Mouse (Mus musculus) hindbrain, embryonic 11.5 days (tissue): ENCODE measurements at regions not wholly inside any gene's neighbourhood (a gene's known extent, or its start where the extent isn't known, plus 50 kb on each side); places are given as distances from the start of the nearest gene placed in this dataset.

ENCODE experiments used
- ATAC-seq: fragments of 200-750 bp; cut with Nextera tagmentation; 2 replicates; pipeline ENCODE4 v1.8.0; 2017; ENCODE audit warnings: mild to moderate bottlenecking, moderate TSS enrichment, moderate library complexity; ENCODE audit not compliant: low FRiP score
- DNase-seq: peaks from one replicate; pipeline ENCODE4 v3.0.0-alpha.2; 2015; ENCODE audit warnings: low spot score
- H3K27ac ChIP-seq: fragments of 300-500 bp; sonication (generic); 2 replicates; pipeline ENCODE4 v1.5.1; 2014; ENCODE audit warnings: mild to moderate bottlenecking, low read depth, low read length
- H3K27me3 ChIP-seq: fragments of 300-500 bp; sonication (generic); 2 replicates; pipeline ENCODE4 v1.6.1; 2014; ENCODE audit warnings: mild to moderate bottlenecking, low read length, moderate library complexity, mixed read lengths; ENCODE audit not compliant: control insufficient read depth, insufficient read depth
- H3K36me3 ChIP-seq: fragments of 300-500 bp; sonication (generic); 2 replicates; pipeline ENCODE4 v1.6.1; 2014; ENCODE audit warnings: mild to moderate bottlenecking, low read length, moderate library complexity, mixed read lengths; ENCODE audit not compliant: control insufficient read depth, insufficient read depth
- H3K4me1 ChIP-seq: fragments of 300-500 bp; sonication (generic); replicated peaks from 2 replicates; pipeline ENCODE4 v1.6.1; 2014; ENCODE audit warnings: low read length, mixed read lengths; ENCODE audit not compliant: control insufficient read depth, insufficient read depth
- H3K4me2 ChIP-seq: fragments of 300-500 bp; sonication (generic); replicated peaks from 2 replicates; pipeline ENCODE4 v1.6.1; 2014; ENCODE audit warnings: mild to moderate bottlenecking, low read depth, low read length
- H3K4me3 ChIP-seq: fragments of 300-500 bp; sonication (generic); 2 replicates; pipeline ENCODE4 v1.5.1; 2014; ENCODE audit warnings: low read depth, low read length
- H3K9ac ChIP-seq: fragments of 300-500 bp; sonication (generic); 2 replicates; pipeline ENCODE4 v1.6.1; 2014; ENCODE audit warnings: low read depth, low read length
- H3K9me3 ChIP-seq: fragments of 300-500 bp; sonication (generic); 2 replicates; pipeline ENCODE4 v1.6.1; 2016; ENCODE audit warnings: low read length; ENCODE audit not compliant: control insufficient read depth
- WGBS: fragments of 180-500 bp; shearing (Covaris S2); extraction: QIAGEN DNeasy Blood & Tissue Kit; methylation state at CpG from one replicate; pipeline ENCODE4 v1.1.7; 2014; 5-methylcytosine and 5-hydroxymethylcytosine counted together

- ATAC-seq (no peak), DNase-seq (no peak)
- H3K36me3 ChIP-seq, result no peaks in the 10 kb centered on the region
Measured at GRCm38 (mm10) chr1:12025791-12026190, 611.9 kb downstream of the A830018L16Rik start.

GRCm38 (mm10) chr1:12027442-12027841, 613.5 kb downstream of the A830018L16Rik start:
- Histone ChIP-seq H3K4me2 (no peak overlapping the region), H3K9me3 (no peaks in the 10 kb centered on the region), H3K36me3 (no peaks in the 10 kb centered on the region), H3K27me3 (no peaks in the 10 kb centered on the region), H3K9ac (no peak overlapping the region), H3K4me1 (no peaks in the 10 kb centered on the region), H3K4me3 (no peak overlapping the region), H3K27ac (no peak overlapping the region)
- DNase-seq (no peak), ATAC-seq (no peak)
- WGBS, result 81% methylated on average over 2 of the region's 2 CpGs

More at GRCm38 (mm10) chr1:12025791-12026190, 611.9 kb downstream of the A830018L16Rik start:
- Histone ChIP-seq H3K27ac (no peak overlapping the region), H3K9me3 (no peaks in the 10 kb centered on the region), H3K4me2 (no peak overlapping the region), H3K4me1 (no peaks in the 10 kb centered on the region), H3K27me3 (no peaks in the 10 kb centered on the region), H3K9ac (no peak overlapping the region), H3K4me3 (no peak overlapping the region)

GRCm38 (mm10) chr1:12028074-12028473, 614.2 kb downstream of the A830018L16Rik start:
- H3K9ac ChIP-seq, result no peak overlapping the region
- no peaks in the 10 kb centered on the region for H3K9me3 ChIP-seq
- WGBS, result 80% methylated on average over 4 of the region's 4 CpGs
- no peak overlapping the region for H3K27ac ChIP-seq
- H3K4me1 ChIP-seq, result no peaks in the 10 kb centered on the region
- H3K4me2 ChIP-seq, result no peak overlapping the region
- no peak overlapping the region for H3K4me3 ChIP-seq
- no peaks in the 10 kb centered on the region for H3K36me3 ChIP-seq
- ATAC-seq (no peak), DNase-seq (no peak)
- H3K27me3 ChIP-seq, result no peaks in the 10 kb centered on the region

GRCm38 (mm10) chr1:12051931-12052482, 638.1 kb downstream of the A830018L16Rik start:
- Histone ChIP-seq H3K27me3 (no peaks in the 10 kb centered on the region), H3K4me3 (no peak overlapping the region)

GRCm38 (mm10) chr1:12055865-12056560, 642.1 kb downstream of the A830018L16Rik start:
- Histone ChIP-seq H3K27me3 (no peaks in the 10 kb centered on the region), H3K4me3 (no peak overlapping the region), H3K36me3 (no peaks in the 10 kb centered on the region), H3K4me1 (no peaks in the 10 kb centered on the region), H3K9me3 (no peaks in the 10 kb centered on the region), H3K27ac (no peak overlapping the region), H3K9ac (no peak overlapping the region), H3K4me2 (no peak overlapping the region)
- DNase-seq (peak; percentile 60), ATAC-seq (peak; percentile 93)
- WGBS, result 29% methylated on average over 3 of the region's 3 CpGs

More at GRCm38 (mm10) chr1:12051931-12052482, 638.1 kb downstream of the A830018L16Rik start:
- WGBS, result 75% methylated on average over 8 of the region's 8 CpGs
- Histone ChIP-seq H3K4me1 (no peaks in the 10 kb centered on the region), H3K9me3 (no peaks in the 10 kb centered on the region), H3K4me2 (no peak overlapping the region), H3K27ac (no peak overlapping the region), H3K9ac (no peak overlapping the region), H3K36me3 (no peaks in the 10 kb centered on the region)
- DNase-seq (no peak), ATAC-seq (no peak)

GRCm38 (mm10) chr1:12065016-12065513, 651.2 kb downstream of the A830018L16Rik start:
- no peaks in the 10 kb centered on the region for H3K36me3 ChIP-seq
- WGBS, result 99% methylated on average over 6 of the region's 6 CpGs
- H3K9ac ChIP-seq, result no peak overlapping the region
- H3K4me2 ChIP-seq, result no peak overlapping the region
- H3K27me3 ChIP-seq, result no peaks in the 10 kb centered on the region
- H3K27ac ChIP-seq, result no peak overlapping the region
- H3K9me3 ChIP-seq, result no peaks in the 10 kb centered on the region
- no peaks in the 10 kb centered on the region for H3K4me1 ChIP-seq
- ATAC-seq (no peak), DNase-seq (no peak)
- no peak overlapping the region for H3K4me3 ChIP-seq

GRCm38 (mm10) chr1:12092564-12093504, 678.9 kb downstream of the A830018L16Rik start:
- WGBS, result 92% methylated on average over 1 of the region's 1 CpGs
- H3K4me2 ChIP-seq, result no peak overlapping the region
- H3K9ac ChIP-seq, result no peak overlapping the region
- H3K27ac ChIP-seq, result no peak overlapping the region
- no peaks in the 10 kb centered on the region for H3K4me1 ChIP-seq
- no peaks in the 10 kb centered on the region for H3K27me3 ChIP-seq
- H3K4me3 ChIP-seq, result no peak overlapping the region
- no peaks in the 10 kb centered on the region for H3K9me3 ChIP-seq
- no peak for ATAC-seq
- no peaks in the 10 kb centered on the region for H3K36me3 ChIP-seq
- no peak for DNase-seq

- Histone ChIP-seq H3K27ac (no peak overlapping the region), H3K36me3 (no peaks in the 10 kb centered on the region), H3K4me2 (no peak overlapping the region), H3K9me3 (no peaks in the 10 kb centered on the region), H3K4me3 (no peak overlapping the region), H3K27me3 (no peaks in the 10 kb centered on the region), H3K4me1 (no peaks in the 10 kb centered on the region), H3K9ac (no peak overlapping the region)
- DNase-seq (no peak), ATAC-seq (no peak)
Measured at GRCm38 (mm10) chr1:12115041-12115828, 701.3 kb downstream of the A830018L16Rik start.
